In the genomic region with DNA sequence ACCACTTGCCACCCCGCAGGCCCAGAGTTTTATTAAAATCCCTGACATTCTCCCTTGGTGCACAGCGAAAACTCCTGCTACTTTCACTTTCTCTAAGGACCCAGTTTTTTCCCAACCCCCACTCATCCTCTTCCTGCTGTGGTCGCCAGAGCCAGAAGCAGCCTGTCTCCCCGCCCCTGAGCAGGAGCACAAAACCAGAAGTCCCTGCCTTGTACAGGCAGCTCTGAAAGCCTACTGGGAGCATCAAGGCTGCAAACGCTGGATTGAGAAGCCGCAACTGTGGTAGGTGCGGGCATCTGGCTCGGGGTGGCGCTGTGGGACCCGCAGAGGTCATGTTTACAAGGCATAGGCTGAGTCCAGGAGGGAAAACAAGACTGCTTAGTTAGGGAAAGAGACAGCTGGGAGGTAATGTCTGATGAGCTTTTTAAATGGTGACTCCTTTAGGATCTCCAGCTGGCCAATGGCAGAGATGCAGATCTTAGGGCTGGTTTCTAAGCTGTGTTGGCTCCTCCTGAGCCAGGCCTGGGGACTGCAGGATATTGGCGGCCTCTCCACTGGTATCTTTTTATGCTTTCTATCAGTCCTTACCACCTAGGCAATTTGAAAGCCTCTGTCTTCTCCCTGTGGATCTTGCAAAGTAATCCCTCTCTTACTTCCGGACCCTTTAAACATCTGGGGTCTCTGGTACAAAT, we compare ENCODE assay signal across 8 mouse cellular contexts. TPM values are rescaled to one million over a fixed set of nuclear protein-coding genes. Genes with fewer than 3 reads are reported as not detected.
A peak's percentile ranks its signal among the peaks of the same experiment; 100 is the strongest.
DNase-seq lines count a peak whose midpoint lies in the region; ATAC-seq and TF ChIP-seq lines count a peak whose summit lies in the region.

No protein-coding gene starts in this region.

- no peaks in the 10 kb centered on the region for H3K36me3 ChIP-seq in forebrain, embryonic 10.5 days (replicated peaks)
- H3K36me3 ChIP-seq in heart, embryonic 15.5 days, result no peaks in the 10 kb centered on the region
- H3K36me3 ChIP-seq in liver, embryonic 14.5 days (replicated peaks; ENCODE audit: control insufficient read depth, insufficient read depth, low read depth), result no peaks in the 10 kb centered on the region
- no peaks in the 10 kb centered on the region for H3K36me3 ChIP-seq in neural tube, embryonic 11.5 days (ENCODE audit: control insufficient read depth, insufficient read depth, low read length)
- no peaks in the 10 kb centered on the region for H3K36me3 ChIP-seq in stomach, postnatal 0 days (ENCODE audit: control insufficient read depth, insufficient read depth, low read length)

- H3K27ac ChIP-seq in forebrain, embryonic 10.5 days, result peak overlapping the region; percentile 72
- peak overlapping the region; percentile 90 for H3K27ac ChIP-seq in heart, embryonic 15.5 days
- H3K27ac ChIP-seq in liver, embryonic 14.5 days, result peak overlapping the region; percentile 85
- no peak overlapping the region for H3K27ac ChIP-seq in neural tube, embryonic 11.5 days (ENCODE audit: low read depth, low read length)
- peak overlapping the region; percentile 88 for H3K27ac ChIP-seq in stomach, postnatal 0 days (replicated peaks)

- no peaks in the 10 kb centered on the region for H3K9me3 ChIP-seq in forebrain, embryonic 10.5 days
- no peaks in the 10 kb centered on the region for H3K9me3 ChIP-seq in heart, embryonic 15.5 days (replicated peaks)
- no peaks in the 10 kb centered on the region for H3K9me3 ChIP-seq in liver, embryonic 14.5 days (ENCODE audit: control insufficient read depth, low read length)
- no peaks in the 10 kb centered on the region for H3K9me3 ChIP-seq in neural tube, embryonic 11.5 days (ENCODE audit: control insufficient read depth, low read length)
- no peaks in the 10 kb centered on the region for H3K9me3 ChIP-seq in stomach, postnatal 0 days (ENCODE audit: control insufficient read depth, low read length)

- peak; percentile 86 for ATAC-seq in heart, embryonic 15.5 days (replicated peaks; ENCODE audit: insufficient number of reproducible peaks, insufficient read depth, low FRiP score, low read depth)
- ATAC-seq in liver, embryonic 14.5 days (ENCODE audit: insufficient read depth), result peak; percentile 92
- ATAC-seq in neural tube, embryonic 11.5 days (ENCODE audit: insufficient read depth, low FRiP score, low TSS enrichment), result peak; percentile 73
- ATAC-seq in stomach, postnatal 0 days (ENCODE audit: low FRiP score, low TSS enrichment), result peak; percentile 94

- 24% methylated on average over 12 of the region's 12 CpGs for WGBS in forebrain, embryonic 10.5 days
- 12% methylated on average over 12 of the region's 12 CpGs for WGBS in heart, embryonic 15.5 days
- 12% methylated on average over 12 of the region's 12 CpGs for WGBS in liver, embryonic 14.5 days (ENCODE audit: insufficient replicate concordance)
- 23% methylated on average over 12 of the region's 12 CpGs for WGBS in neural tube, embryonic 11.5 days
- WGBS in stomach, postnatal 0 days, result 9% methylated on average over 12 of the region's 12 CpGs

- peak; percentile 7; the same call in 1 of the 2 replicates for TF ChIP-seq EP300 in liver, embryonic 14.5 days (IDR thresholded peaks at IDR 0.05; ENCODE audit: low read depth)
- TF ChIP-seq EP300 in stomach, postnatal 0 days (optimal IDR thresholded peaks at IDR 0.05), result no peak

- H3K4me3 ChIP-seq in forebrain, embryonic 10.5 days, result peak overlapping the region; percentile 36
- peak overlapping the region; percentile 50 for H3K4me3 ChIP-seq in heart, embryonic 15.5 days
- peak overlapping the region; percentile 50 to 56 for H3K4me3 ChIP-seq in liver, embryonic 14.5 days (ENCODE audit: insufficient read depth in 1 of 2, low read depth in 2 of 2, low read length in 2 of 2)
- no peak overlapping the region for H3K4me3 ChIP-seq in neural tube, embryonic 11.5 days (ENCODE audit: low read depth, low read length)
- H3K4me3 ChIP-seq in stomach, postnatal 0 days (ENCODE audit: low read depth, low read length), result peak overlapping the region; percentile 38

- peak overlapping the region; percentile 70 for H3K4me2 ChIP-seq in heart, embryonic 15.5 days
- H3K4me2 ChIP-seq in liver, embryonic 14.5 days (ENCODE audit: low read depth), result peak overlapping the region; percentile 87
- H3K4me2 ChIP-seq in neural tube, embryonic 11.5 days (ENCODE audit: low read depth), result peak overlapping the region; percentile 22
- H3K4me2 ChIP-seq in stomach, postnatal 0 days (replicated peaks; ENCODE audit: low read depth), result peak overlapping the region; percentile 55

- peak overlapping the region; percentile 59 for H3K9ac ChIP-seq in heart, embryonic 15.5 days
- peak overlapping the region; percentile 68 for H3K9ac ChIP-seq in liver, embryonic 14.5 days (replicated peaks)
- peak overlapping the region; percentile 35 for H3K9ac ChIP-seq in neural tube, embryonic 11.5 days (ENCODE audit: low read length)
- peak overlapping the region; percentile 62 for H3K9ac ChIP-seq in stomach, postnatal 0 days (ENCODE audit: low read length)

- no peaks in the 10 kb centered on the region for H3K27me3 ChIP-seq in forebrain, embryonic 10.5 days (ENCODE audit: poor library complexity, severe bottlenecking)
- no peaks in the 10 kb centered on the region for H3K27me3 ChIP-seq in heart, embryonic 15.5 days
- no peaks in the 10 kb centered on the region for H3K27me3 ChIP-seq in liver, embryonic 14.5 days (ENCODE audit: control insufficient read depth, insufficient read depth, low read length)
- H3K27me3 ChIP-seq in neural tube, embryonic 11.5 days (ENCODE audit: control insufficient read depth, insufficient read depth, low read length), result no peaks in the 10 kb centered on the region
- no peaks in the 10 kb centered on the region for H3K27me3 ChIP-seq in stomach, postnatal 0 days (ENCODE audit: control insufficient read depth, insufficient read depth, low read length)

- TF ChIP-seq CTCF in liver, embryonic 14.5 days (IDR thresholded peaks at IDR 0.05; ENCODE audit: low read depth), result peak; percentile 97
- TF ChIP-seq CTCF in stomach, postnatal 0 days (IDR thresholded peaks at IDR 0.05; ENCODE audit: low read depth), result peak; percentile 87

- H3K4me1 ChIP-seq in forebrain, embryonic 10.5 days, result peaks cover 9% of the 10 kb centered on the region
- 0 out of 2 replicates have a peak, but pooled peaks cover 14% of the 10 kb centered on the region for H3K4me1 ChIP-seq in heart, embryonic 15.5 days (replicated peaks)
- H3K4me1 ChIP-seq in liver, embryonic 14.5 days (replicated peaks; ENCODE audit: control insufficient read depth in 2 of 2, insufficient read depth in 2 of 2, low read length in 1 of 2), result peaks cover 17 to 24% of the 10 kb centered on the region in 2 experiments
- H3K4me1 ChIP-seq in neural tube, embryonic 11.5 days (ENCODE audit: control insufficient read depth, insufficient read depth, low read length), result no peaks in the 10 kb centered on the region
- H3K4me1 ChIP-seq in stomach, postnatal 0 days (replicated peaks; ENCODE audit: control insufficient read depth, insufficient read depth), result peaks cover 3% of the 10 kb centered on the region; the same call in 1 of the 2 replicates

- DNase-seq in CD4-positive, CD25-positive, alpha-beta regulatory T cell, adult 2 months (ENCODE audit: low read depth, low spot score), result peak; percentile 82
- DNase-seq in c-Kit-negative CD71-positive TER-119-positive erythroid progenitor cells, embryonic 14.5 days (ENCODE audit: low read depth, low spot score), result peak; percentile 75
- peak; percentile 50 for DNase-seq in forebrain, embryonic 10.5 days (ENCODE audit: extremely low spot score, low spot score)
- peak; percentile 89 to 91 for DNase-seq in kidney, postnatal 25 days
- DNase-seq in liver, embryonic 14.5 days (ENCODE audit: low read depth in 3 of 3, low spot score in 3 of 3), result peak; percentile 73 to 83 (median 75)
- peak; percentile 68 for DNase-seq in neural tube, embryonic 11.5 days (ENCODE audit: low spot score)
- DNase-seq in stomach, postnatal 0 days (ENCODE audit: low spot score), result peak; percentile 85

RNA-seq across cellular contexts. Expression of gene Serpinb9, which starts 1.5 kb away (rescaled TPM):
- 0.42 and 0.64 TPM in 2 replicates for polyA plus RNA-seq in forebrain, embryonic 10.5 days (2016; fragmentation: Nextera tagmentation; extraction: Ambion mirVana)
- polyA plus RNA-seq in heart, embryonic 15.5 days (2015; fragmentation: Nextera tagmentation; extraction: Ambion mirVana), result 8.3 and 9.1 TPM in 2 replicates
- 0.77 and 1.0 TPM in 2 replicates for polyA plus RNA-seq in liver, embryonic 14.5 days (2012; rRNA removed)
- 2.5 and 2.7 TPM in 2 replicates for polyA plus RNA-seq in liver, embryonic 14.5 days (2014; fragmentation: Nextera tagmentation; extraction: Ambion mirVana)
- polyA plus RNA-seq in neural tube, embryonic 11.5 days (2014; fragmentation: Nextera tagmentation; extraction: Ambion mirVana), result 1.2 and 1.4 TPM in 2 replicates
- polyA plus RNA-seq in stomach, postnatal 0 days (2015; fragmentation: Nextera tagmentation; extraction: Ambion mirVana), result 5.5 and 6.3 TPM in 2 replicates

RNA-seq across cellular contexts. Expression of gene Serpinb9b, which starts 22.7 kb away (rescaled TPM):
- not detected in 2 replicates for polyA plus RNA-seq in forebrain, embryonic 10.5 days (2016; fragmentation: Nextera tagmentation; extraction: Ambion mirVana)
- 0.33 and 0.52 TPM in 2 replicates for polyA plus RNA-seq in heart, embryonic 15.5 days (2015; fragmentation: Nextera tagmentation; extraction: Ambion mirVana)
- 0.02 and 0.04 TPM in 2 replicates for polyA plus RNA-seq in liver, embryonic 14.5 days (2012; rRNA removed)
- polyA plus RNA-seq in liver, embryonic 14.5 days (2014; fragmentation: Nextera tagmentation; extraction: Ambion mirVana), result not detected in 2 replicates
- 0.20 TPM in 1 of 2 replicates, not detected in the other for polyA plus RNA-seq in neural tube, embryonic 11.5 days (2014; fragmentation: Nextera tagmentation; extraction: Ambion mirVana)
- polyA plus RNA-seq in stomach, postnatal 0 days (2015; fragmentation: Nextera tagmentation; extraction: Ambion mirVana), result 2.7 and 4.9 TPM in 2 replicates

RNA-seq across cellular contexts. Expression of gene Serpinb6b, which starts 39.6 kb away (rescaled TPM):
- polyA plus RNA-seq in forebrain, embryonic 10.5 days (2016; fragmentation: Nextera tagmentation; extraction: Ambion mirVana), result 0.44 and 0.71 TPM in 2 replicates
- 20.0 and 20.6 TPM in 2 replicates for polyA plus RNA-seq in heart, embryonic 15.5 days (2015; fragmentation: Nextera tagmentation; extraction: Ambion mirVana)
- 2.2 and 4.2 TPM in 2 replicates for polyA plus RNA-seq in liver, embryonic 14.5 days (2012; rRNA removed)
- 5.3 and 5.5 TPM in 2 replicates for polyA plus RNA-seq in liver, embryonic 14.5 days (2014; fragmentation: Nextera tagmentation; extraction: Ambion mirVana)
- 0.31 and 0.96 TPM in 2 replicates for polyA plus RNA-seq in neural tube, embryonic 11.5 days (2014; fragmentation: Nextera tagmentation; extraction: Ambion mirVana)
- polyA plus RNA-seq in stomach, postnatal 0 days (2015; fragmentation: Nextera tagmentation; extraction: Ambion mirVana), result 7.7 and 9.5 TPM in 2 replicates

Comparison
In these comparisons a context has a peak if more than half of its experiments do, and no peak if none do; other contexts are left out.
1. H3K4me2 ChIP-seq: peak in every context shown above with its lines; median percentile 87 in liver, embryonic 14.5 days; 70 in heart, embryonic 15.5 days; 55 in stomach, postnatal 0 days; 22 in neural tube, embryonic 11.5 days.